Mouse (Mus musculus) heart, embryonic 13.5 days (tissue): ENCODE results near the gene Zfp663. TPM values are rescaled to one million over a fixed set of nuclear protein-coding genes. Genes with fewer than 3 reads are reported as not detected.

Experiments used
- ATAC-seq: fragments of 200-750 bp; cut with Nextera tagmentation; 2 replicates; pipeline ENCODE4 v1.8.0; 2017; ENCODE audit warnings: moderate TSS enrichment; ENCODE audit not compliant: insufficient number of reproducible peaks, low FRiP score, low TSS enrichment; ENCODE audit errors: extremely low read depth
- H3K27ac ChIP-seq: fragments of 300-500 bp; sonication (generic); replicated peaks from 2 replicates; pipeline ENCODE4 v1.5.1; 2015; ENCODE audit warnings: moderate library complexity, mild to moderate bottlenecking, inconsistent platforms
- H3K27me3 ChIP-seq: fragments of 300-500 bp; sonication (generic); replicated peaks from 2 replicates; pipeline ENCODE4 v1.6.1; 2015; ENCODE audit warnings: mild to moderate bottlenecking, inconsistent platforms
- H3K36me3 ChIP-seq: fragments of 300-500 bp; sonication (generic); 2 replicates; pipeline ENCODE4 v1.6.1; 2015; ENCODE audit warnings: mild to moderate bottlenecking, inconsistent platforms
- H3K4me1 ChIP-seq: fragments of 300-500 bp; sonication (generic); 2 replicates; pipeline ENCODE4 v1.6.1; 2015; ENCODE audit warnings: inconsistent platforms
- H3K4me2 ChIP-seq: fragments of 300-500 bp; sonication (generic); 2 replicates; pipeline ENCODE4 v1.6.1; 2015; ENCODE audit warnings: inconsistent platforms, mild to moderate bottlenecking, moderate library complexity
- H3K4me3 ChIP-seq: fragments of 300-500 bp; sonication (generic); 2 replicates; pipeline ENCODE4 v1.5.1; 2015; ENCODE audit warnings: moderate library complexity, mild to moderate bottlenecking, inconsistent platforms
- H3K9ac ChIP-seq: fragments of 300-500 bp; sonication (generic); 2 replicates; pipeline ENCODE4 v1.6.1; 2015; ENCODE audit warnings: inconsistent platforms, mild to moderate bottlenecking, moderate library complexity
- H3K9me3 ChIP-seq: fragments of 300-500 bp; sonication (generic); 2 replicates; pipeline ENCODE4 v1.6.1; 2016; ENCODE audit warnings: inconsistent platforms
- WGBS: fragments of 180-500 bp; shearing (Covaris S2); methylation state at CpG from one replicate; pipeline ENCODE4 v1.1.7; 2015; ENCODE audit warnings: mixed read lengths; 5-methylcytosine and 5-hydroxymethylcytosine counted together
- polyA plus RNA-seq: library from polyadenylated mRNA; unstranded; fragments of >200 nt; fragmentation: Nextera tagmentation; extraction: Ambion mirVana; gene quantifications from 2 replicates; pipeline ENCODE4 v1.2.1, GENCODE M21; 2015

Gene Zfp663
- polyA plus RNA-seq, 1 experiment from 2014 or later = 0.16 TPM

GRCm38 (mm10) chr2:165303354-165304012, 65.0 kb downstream of the Zfp663 start:
- Histone ChIP-seq H3K4me2 (no peak overlapping the region), H3K9me3 (no peaks in the 10 kb centered on the region), H3K27me3 (no peaks in the 10 kb centered on the region), H3K36me3 (peaks cover 84% of the 10 kb centered on the region), H3K4me3 (no peak overlapping the region), H3K4me1 (no peaks in the 10 kb centered on the region), H3K27ac (no peak overlapping the region), H3K9ac (no peak overlapping the region)
- 91% methylated on average over 6 of the region's 6 CpGs for WGBS
- ATAC-seq = no peak

- H3K9me3 ChIP-seq = no peaks in the 10 kb centered on the region
- 57% methylated on average over 3 of the region's 3 CpGs for WGBS
- ATAC-seq = no peak
Observed at GRCm38 (mm10) chr2:165301409-165301808, 67.1 kb downstream of the Zfp663 start.

More at GRCm38 (mm10) chr2:165301409-165301808, 67.1 kb downstream of the Zfp663 start:
- no peak overlapping the region for H3K9ac ChIP-seq
- H3K27me3 ChIP-seq = no peaks in the 10 kb centered on the region
- no peak overlapping the region for H3K27ac ChIP-seq
- no peak overlapping the region for H3K4me2 ChIP-seq
- H3K36me3 ChIP-seq = peaks cover 85% of the 10 kb centered on the region
- no peak overlapping the region for H3K4me3 ChIP-seq
- no peaks in the 10 kb centered on the region for H3K4me1 ChIP-seq

Other genes with a start within 250 kb of the Zfp663 start
- gene Cdh22, start 133.9 kb downstream of the Zfp663 start, polyA plus RNA-seq = 0.08 TPM in 1 of 2 replicates, not detected in the other
- gene Slc35c2, start 80.9 kb downstream of the Zfp663 start, polyA plus RNA-seq = 37.6 and 46.4 TPM in 2 replicates
- gene Elmo2, start 42.2 kb downstream of the Zfp663 start, polyA plus RNA-seq = 40.8 and 42.8 TPM in 2 replicates
- 5.1 and 5.2 TPM in 2 replicates for gene Zfp334, start 19.5 kb upstream of the Zfp663 start, polyA plus RNA-seq
- 0.18 TPM in 1 of 2 replicates, not detected in the other for gene Ocstamp, start 31.7 kb upstream of the Zfp663 start, polyA plus RNA-seq
- 0.18 and 0.23 TPM in 2 replicates for gene Slc13a3, start 104.5 kb upstream of the Zfp663 start, polyA plus RNA-seq
- 21.0 and 23.2 TPM in 2 replicates for gene Trp53rka, start 124.6 kb upstream of the Zfp663 start, polyA plus RNA-seq
- gene Slc2a10, start 135.1 kb upstream of the Zfp663 start, polyA plus RNA-seq = 5.5 and 5.6 TPM in 2 replicates
- 0.19 and 0.20 TPM in 2 replicates for gene Eya2, start 226.3 kb upstream of the Zfp663 start, polyA plus RNA-seq